8 mouse cellular contexts compared by ENCODE assay signal in the genomic region with DNA sequence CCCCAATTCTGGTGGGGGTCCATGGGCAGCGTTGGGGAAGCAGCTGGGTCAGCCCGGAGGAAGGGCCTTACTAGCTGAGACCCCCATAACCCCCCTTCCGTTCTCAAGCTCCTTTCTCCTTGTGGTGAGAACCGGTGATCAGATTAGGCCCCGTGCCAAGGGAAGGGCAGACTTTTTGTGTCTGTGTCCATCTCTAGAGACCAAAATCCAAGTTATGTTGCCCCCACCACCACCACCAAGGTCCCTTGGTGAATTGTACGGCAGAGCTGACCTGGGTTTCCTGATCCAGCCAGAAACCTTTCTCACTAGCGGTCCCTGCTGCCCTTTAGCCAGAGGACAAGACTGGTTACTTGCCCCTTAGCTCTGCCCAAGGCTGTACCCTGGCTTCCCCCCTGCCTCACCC. TPM values are rescaled to one million over a fixed set of nuclear protein-coding genes. Genes with fewer than 3 reads are reported as not detected.
A peak's percentile ranks its signal among the peaks of the same experiment; 100 is the strongest.
DNase-seq lines count a peak whose midpoint lies in the region; ATAC-seq and TF ChIP-seq lines count a peak whose summit lies in the region.

No protein-coding gene starts in this region.

- no peak for TF ChIP-seq CTCF in E14TG2a.4 (conservative IDR thresholded peaks at IDR 0.05; ENCODE audit: low read length)

- intact Hi-C loops in gastrocnemius, postnatal 14 days (cut with DNase I; ENCODE audit: low total_unique reads) = loop anchor here (10.0 kb wide), 1 partner anchor 120 kb away; no protein-coding TSS in a partner anchor

- peak overlapping the region; percentile 82 for H3K4me2 ChIP-seq in forebrain, embryonic 13.5 days
- H3K4me2 ChIP-seq in liver, embryonic 15.5 days = peak overlapping the region; percentile 60

- H3K9me3 ChIP-seq in E14TG2a.4 (ENCODE audit: low read length) = no peaks in the 10 kb centered on the region
- no peaks in the 10 kb centered on the region for H3K9me3 ChIP-seq in forebrain, embryonic 13.5 days (replicated peaks)
- no peaks in the 10 kb centered on the region for H3K9me3 ChIP-seq in liver, embryonic 15.5 days (replicated peaks)

- no peak; the same call in 1 of the 2 replicates for ATAC-seq in forebrain, embryonic 13.5 days
- no peak for ATAC-seq in liver, embryonic 15.5 days (ENCODE audit: insufficient read depth)

- peak overlapping the region; percentile 90 for H3K9ac ChIP-seq in forebrain, embryonic 13.5 days
- no peak overlapping the region for H3K9ac ChIP-seq in liver, embryonic 15.5 days

- 2% methylated on average over 7 of the region's 7 CpGs for WGBS in forebrain, embryonic 13.5 days
- WGBS in liver, embryonic 15.5 days (ENCODE audit: insufficient replicate concordance) = 4% methylated on average over 7 of the region's 7 CpGs

- no peaks in the 10 kb centered on the region for H3K36me3 ChIP-seq in E14TG2a.4 (ENCODE audit: insufficient read depth, low read length)
- H3K36me3 ChIP-seq in forebrain, embryonic 13.5 days (ENCODE audit: poor library complexity, severe bottlenecking) = no peaks in the 10 kb centered on the region
- no peaks in the 10 kb centered on the region for H3K36me3 ChIP-seq in liver, embryonic 15.5 days (replicated peaks)

- H3K4me1 ChIP-seq in E14TG2a.4 (replicated peaks; ENCODE audit: low read depth, low read length) = peaks cover 21% of the 10 kb centered on the region
- peaks cover 34% of the 10 kb centered on the region for H3K4me1 ChIP-seq in forebrain, embryonic 13.5 days
- 0 out of 2 replicates have a peak, but pooled peaks cover 6% of the 10 kb centered on the region for H3K4me1 ChIP-seq in liver, embryonic 15.5 days (replicated peaks)

- H3K4me3 ChIP-seq in E14TG2a.4 (replicated peaks; ENCODE audit: low read length) = peak overlapping the region; percentile 84
- peak overlapping the region; percentile 73 for H3K4me3 ChIP-seq in forebrain, embryonic 13.5 days
- peak overlapping the region; percentile 36 for H3K4me3 ChIP-seq in liver, embryonic 15.5 days (replicated peaks)

- peaks cover 35% of the 10 kb centered on the region for H3K27me3 ChIP-seq in E14TG2a.4 (ENCODE audit: insufficient read depth, low read length)
- H3K27me3 ChIP-seq in forebrain, embryonic 13.5 days = no peaks in the 10 kb centered on the region
- peaks cover 51% of the 10 kb centered on the region for H3K27me3 ChIP-seq in liver, embryonic 15.5 days

- peak overlapping the region; percentile 84 for H3K27ac ChIP-seq in forebrain, embryonic 13.5 days
- no peak overlapping the region for H3K27ac ChIP-seq in liver, embryonic 15.5 days (replicated peaks)

- peak; percentile 23 for DNase-seq in gastrocnemius, postnatal 10 days
- DNase-seq in gastrocnemius, postnatal 14 days = no peak
- DNase-seq in urinary bladder, adult 2 months (ENCODE audit: low spot score) = no peak
- no peak for DNase-seq in thymus, adult 18-20 months
- DNase-seq in gastrocnemius, adult 8-10 months (ENCODE audit: low spot score in 2 of 2) = no peak

RNA-seq across cellular contexts. Expression of gene Acsl6, which starts 0.9 kb away (rescaled TPM):
- total RNA-seq in gastrocnemius, postnatal 10 days (2021) = 10 to 100 TPM; 21.3 to 21.6 TPM
- 10 to 100 TPM; 17.5 to 22.5 TPM for total RNA-seq in gastrocnemius, postnatal 14 days (2021)
- 24.7 and 26.7 TPM in 2 replicates for polyA plus RNA-seq in forebrain, embryonic 13.5 days (2015; fragmentation: Nextera tagmentation; extraction: Ambion mirVana)
- 0.64 and 1.3 TPM in 2 replicates for polyA plus RNA-seq in liver, embryonic 15.5 days (2015; fragmentation: Nextera tagmentation; extraction: Ambion mirVana)
- polyA plus RNA-seq in urinary bladder, adult 2 months (2012; rRNA removed) = 0.96 and 1.1 TPM in 2 replicates
- total RNA-seq in gastrocnemius, adult 8-10 months (2022) = 10 to 100 TPM; 26.2 to 31.9 (median 29.0) TPM

RNA-seq across cellular contexts. Expression of gene Il3, which starts 37.4 kb away (rescaled TPM):
- total RNA-seq in gastrocnemius, postnatal 10 days (2021) = not detected
- total RNA-seq in gastrocnemius, postnatal 14 days (2021) = not detected
- polyA plus RNA-seq in forebrain, embryonic 13.5 days (2015; fragmentation: Nextera tagmentation; extraction: Ambion mirVana) = not detected in 2 replicates
- not detected in 2 replicates for polyA plus RNA-seq in liver, embryonic 15.5 days (2015; fragmentation: Nextera tagmentation; extraction: Ambion mirVana)
- polyA plus RNA-seq in urinary bladder, adult 2 months (2012; rRNA removed) = not detected in 2 replicates
- not detected for total RNA-seq in gastrocnemius, adult 8-10 months (2022)

RNA-seq across cellular contexts. Expression of gene Csf2, which starts 55.0 kb away (rescaled TPM):
- total RNA-seq in gastrocnemius, postnatal 10 days (2021) = not detected
- not detected for total RNA-seq in gastrocnemius, postnatal 14 days (2021)
- polyA plus RNA-seq in forebrain, embryonic 13.5 days (2015; fragmentation: Nextera tagmentation; extraction: Ambion mirVana) = not detected in 2 replicates
- polyA plus RNA-seq in liver, embryonic 15.5 days (2015; fragmentation: Nextera tagmentation; extraction: Ambion mirVana) = not detected in 2 replicates
- polyA plus RNA-seq in urinary bladder, adult 2 months (2012; rRNA removed) = 0.09 TPM in 1 of 2 replicates, not detected in the other
- total RNA-seq in gastrocnemius, adult 8-10 months (2022) = not detected
